Mouse (Mus musculus): ENCODE results near the gene Mus81.

DNA sequence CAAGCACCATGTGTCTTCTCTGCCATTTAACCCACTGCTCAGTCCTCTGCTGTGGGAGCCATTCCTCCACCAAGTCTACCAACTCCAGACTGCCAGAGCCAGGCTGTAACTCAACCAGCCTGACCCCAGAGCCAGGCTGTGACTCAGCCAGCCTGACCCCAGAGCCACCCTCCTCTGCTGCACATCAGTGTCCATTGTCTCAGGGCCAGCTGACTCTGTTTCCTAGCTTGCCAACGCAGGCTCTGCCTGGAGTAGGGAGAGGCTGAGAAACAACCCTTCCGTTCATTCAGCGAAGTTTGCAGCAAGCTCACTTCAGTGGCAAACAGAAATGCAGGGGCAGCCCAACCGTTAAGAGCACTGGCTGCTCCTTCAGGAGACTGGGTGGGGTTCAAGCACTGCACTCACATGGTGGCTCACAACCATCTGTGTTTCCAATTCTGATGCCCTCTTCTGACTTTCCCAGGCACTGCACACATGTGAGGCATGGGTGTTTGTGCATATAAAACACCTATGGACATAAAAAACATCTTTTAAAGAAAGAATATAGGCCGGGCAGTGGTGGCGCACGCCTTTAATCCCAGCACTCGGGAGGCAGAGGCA, 28.8 kb upstream of the Mus81 start:
- TF ChIP-seq CTCF (IDR thresholded peaks at IDR 0.05; ENCODE audit: low read depth), result 0 out of 2 replicates have a peak, but pooled peaks have one; percentile 16
- TF ChIP-seq EP300 (IDR thresholded peaks at IDR 0.05; ENCODE audit: low read depth), result no peak

Data from liver, embryonic 14.5 days (tissue).